Mouse (Mus musculus) liver, adult 2 months (tissue): ENCODE results near the gene Selenoh.

ENCODE experiments used
- CTCF ChIP-seq: fragments of 200-500 bp; IDR thresholded peaks from 2 replicates; pipeline ENCODE4 v1.5.1; 2011; ENCODE audit warnings: low read depth, low read length, control low read depth
- POLR2A ChIP-seq: fragments of 200-500 bp; IDR thresholded peaks from 2 replicates; pipeline ENCODE4 v1.6.1; 2011; ENCODE audit warnings: low read length, control low read depth; ENCODE audit not compliant: insufficient read depth; ENCODE audit errors: extremely low read depth

GRCm38 (mm10) chr2:84660253-84660652 lies 10.3 kb downstream of the Selenoh start:
- TF ChIP-seq CTCF = peak; percentile 51
- TF ChIP-seq POLR2A = 0 out of 2 replicates have a peak, but pooled peaks have one; percentile 6
